Comparison of ENCODE assay signal across 10 mouse cellular contexts in genomic region chr14:25476048-25476447, GRCm38 (mm10). TPM values are rescaled to one million over a fixed set of nuclear protein-coding genes. Genes with fewer than 3 reads are reported as not detected.
DNase-seq lines count a peak whose midpoint lies in the region; ATAC-seq and TF ChIP-seq lines count a peak whose summit lies in the region.
"Had no signal": no experiment of that assay in that cellular context is flagged by ENCODE, and none has a peak within 500 bp of the region (broad histone marks: within the 10 kb centered on the region; RNA-seq: fewer than 3 reads in every experiment).

No protein-coding gene starts in this region.

- peak; percentile 21; the same call in 1 of the 2 replicates for TF ChIP-seq POLR2A in thymus, adult 2 months (IDR thresholded peaks at IDR 0.05; ENCODE audit: control insufficient read depth, extremely low read depth, insufficient read depth, low read length, poor library complexity)

- H3K4me1 ChIP-seq in thymus, adult 2 months (replicated peaks; ENCODE audit: control insufficient read depth, insufficient read depth, low read length), result peaks cover 87% of the 10 kb centered on the region
- H3K4me1 ChIP-seq in hindbrain, postnatal 0 days (ENCODE audit: insufficient read depth, low read length), result peaks cover 72% of the 10 kb centered on the region
- H3K4me1 ChIP-seq in stomach, postnatal 0 days (replicated peaks; ENCODE audit: control insufficient read depth, insufficient read depth), result peaks cover 33% of the 10 kb centered on the region

- 13% methylated on average over 9 of the region's 9 CpGs for WGBS in thymus, adult 2 months
- WGBS in hindbrain, postnatal 0 days, result 35% methylated on average over 9 of the region's 9 CpGs
- WGBS in stomach, postnatal 0 days, result 42% methylated on average over 9 of the region's 9 CpGs

- H3K27ac ChIP-seq in thymus, adult 2 months (ENCODE audit: control insufficient read depth, insufficient read depth, low read length), result peak overlapping the region; percentile 13; the same call in 1 of the 2 replicates
- H3K27ac ChIP-seq in hindbrain, postnatal 0 days, result peak overlapping the region; percentile 54; the same call in 1 of the 2 replicates
- H3K27ac ChIP-seq in stomach, postnatal 0 days (replicated peaks), result peak overlapping the region; percentile 81

- no peak for ATAC-seq in CD4-positive, CD25-positive, alpha-beta regulatory T cell, adult 4 months
- ATAC-seq in hindbrain, postnatal 0 days, result no peak
- peak; percentile 14; the same call in 1 of the 2 replicates for ATAC-seq in stomach, postnatal 0 days (ENCODE audit: low FRiP score, low TSS enrichment)
- ATAC-seq in granulocyte monocyte progenitor cell, adult 5-6 weeks (replicated peaks; ENCODE audit: poor library complexity, severe bottlenecking), result no peak

- H3K27me3 ChIP-seq in thymus, adult 2 months (ENCODE audit: control insufficient read depth, insufficient read depth, low read length), result no peaks in the 10 kb centered on the region
- H3K27me3 ChIP-seq in hindbrain, postnatal 0 days (ENCODE audit: insufficient read depth, low read length), result no peaks in the 10 kb centered on the region
- H3K27me3 ChIP-seq in stomach, postnatal 0 days (ENCODE audit: control insufficient read depth, insufficient read depth, low read length), result no peaks in the 10 kb centered on the region

- H3K9me3 ChIP-seq in hindbrain, postnatal 0 days (ENCODE audit: low read length), result no peaks in the 10 kb centered on the region
- H3K9me3 ChIP-seq in stomach, postnatal 0 days (ENCODE audit: control insufficient read depth, low read length), result no peaks in the 10 kb centered on the region

- 0 out of 2 replicates have a peak overlapping the region, but pooled peaks have one; percentile 17 for H3K9ac ChIP-seq in hindbrain, postnatal 0 days (replicated peaks; ENCODE audit: low read length)
- peak overlapping the region; percentile 38; the same call in 1 of the 2 replicates for H3K9ac ChIP-seq in stomach, postnatal 0 days (ENCODE audit: low read length)

- no peak overlapping the region for H3K4me3 ChIP-seq in thymus, adult 2 months (ENCODE audit: control insufficient read depth, insufficient read depth, low read length)
- no peak overlapping the region for H3K4me3 ChIP-seq in hindbrain, postnatal 0 days (ENCODE audit: low read length)
- H3K4me3 ChIP-seq in stomach, postnatal 0 days (ENCODE audit: low read depth, low read length), result no peak overlapping the region

- H3K36me3 ChIP-seq in thymus, adult 2 months (ENCODE audit: control insufficient read depth, insufficient read depth, low read length), result no peaks in the 10 kb centered on the region
- no peaks in the 10 kb centered on the region for H3K36me3 ChIP-seq in hindbrain, postnatal 0 days (ENCODE audit: insufficient read depth, low read length)
- H3K36me3 ChIP-seq in stomach, postnatal 0 days (ENCODE audit: control insufficient read depth, insufficient read depth, low read length), result peaks cover 2% of the 10 kb centered on the region; the same call in 1 of the 2 replicates

- no peak overlapping the region for H3K4me2 ChIP-seq in hindbrain, postnatal 0 days (ENCODE audit: low read depth, low read length)
- H3K4me2 ChIP-seq in stomach, postnatal 0 days (replicated peaks; ENCODE audit: low read depth), result no peak overlapping the region

- no peak for TF ChIP-seq CTCF in thymus, adult 2 months (IDR thresholded peaks at IDR 0.05; ENCODE audit: borderline replicate concordance, control insufficient read depth, extremely low read depth, insufficient read depth, low read length, poor library complexity)
- TF ChIP-seq CTCF in hindbrain, postnatal 0 days (IDR thresholded peaks at IDR 0.05; ENCODE audit: low read depth), result no peak
- no peak for TF ChIP-seq CTCF in stomach, postnatal 0 days (IDR thresholded peaks at IDR 0.05; ENCODE audit: low read depth)

- no peak for TF ChIP-seq EP300 in stomach, postnatal 0 days (optimal IDR thresholded peaks at IDR 0.05)

- peak; percentile 36 for DNase-seq in CD4-positive, CD25-positive, alpha-beta regulatory T cell, adult 2 months (ENCODE audit: low read depth, low spot score)
- peak; percentile 19 for DNase-seq in thymus, adult 2 months
- no peak for DNase-seq in thymus, adult 18-20 months
- DNase-seq in hindbrain, postnatal 0 days (ENCODE audit: low spot score), result no peak
- DNase-seq in stomach, postnatal 0 days (ENCODE audit: low spot score), result no peak
- DNase-seq in adrenal gland, postnatal 36 days, result no peak
- DNase-seq: kidney, postnatal 10 days; retina, postnatal 1 day had no signal

RNA-seq across cellular contexts. Expression of gene Zmiz1, which starts 17.1 kb away (rescaled TPM):
- 10 to 100 TPM; 21.2 to 34.3 TPM for polyA plus RNA-seq in CD4-positive, CD25-positive, alpha-beta regulatory T cell, adult 4 months (2017; shearing (Covaris generic))
- 58.9 and 93.6 TPM in 2 replicates for polyA plus RNA-seq in thymus, adult 2 months (2012; rRNA removed)
- total RNA-seq in hindbrain, postnatal 0 days (2014; rRNA removed), result 129 and 135 TPM in 2 replicates
- 41.9 and 50.6 TPM in 2 replicates for polyA plus RNA-seq in hindbrain, postnatal 0 days (2015; fragmentation: Nextera tagmentation; extraction: Ambion mirVana)
- polyA plus RNA-seq in stomach, postnatal 0 days (2015; fragmentation: Nextera tagmentation; extraction: Ambion mirVana), result 13.0 and 13.8 TPM in 2 replicates
- 100 to 1,000 TPM in 1 of 2 experiments, 10 to 100 TPM in 1; 98.2 to 143 TPM for total RNA-seq in adrenal gland, postnatal 36 days (2021)
- total RNA-seq in granulocyte monocyte progenitor cell, adult 5-6 weeks (2014; fragmentation: Nextera tagmentation), result 93.2 and 97.4 TPM in 2 replicates
- 6.9 and 8.9 TPM in 2 replicates for total RNA-seq in granulocyte monocyte progenitor cell, adult 5-6 weeks (2017)

Comparison
In these comparisons a context has a peak if more than half of its experiments do, and no peak if none do; other contexts are left out.
1. DNase-seq: peak in CD4-positive, CD25-positive, alpha-beta regulatory T cell, adult 2 months (single experiment) and thymus, adult 2 months (single experiment); none in thymus, adult 18-20 months (0 of 2), hindbrain, postnatal 0 days (single experiment), stomach, postnatal 0 days (single experiment) and adrenal gland, postnatal 36 days (0 of 2).
2. H3K27ac ChIP-seq: peak in every context shown above with its lines; median percentile 81 in stomach, postnatal 0 days; 54 in hindbrain, postnatal 0 days; 13 in thymus, adult 2 months.